Mouse (Mus musculus): Measurements from ENCODE around the gene Gm43738. TPM values are rescaled to one million over a fixed set of nuclear protein-coding genes. Genes with fewer than 3 reads are reported as not detected.
"Not testable (repeated sequence)": the region's sequence is repeated elsewhere in the genome, so short reads cannot be mapped to it uniquely, and the experiment has no call there.

Gene Gm43738
- polyA plus RNA-seq, 1 experiment from 2014 or later: not detected

DNA sequence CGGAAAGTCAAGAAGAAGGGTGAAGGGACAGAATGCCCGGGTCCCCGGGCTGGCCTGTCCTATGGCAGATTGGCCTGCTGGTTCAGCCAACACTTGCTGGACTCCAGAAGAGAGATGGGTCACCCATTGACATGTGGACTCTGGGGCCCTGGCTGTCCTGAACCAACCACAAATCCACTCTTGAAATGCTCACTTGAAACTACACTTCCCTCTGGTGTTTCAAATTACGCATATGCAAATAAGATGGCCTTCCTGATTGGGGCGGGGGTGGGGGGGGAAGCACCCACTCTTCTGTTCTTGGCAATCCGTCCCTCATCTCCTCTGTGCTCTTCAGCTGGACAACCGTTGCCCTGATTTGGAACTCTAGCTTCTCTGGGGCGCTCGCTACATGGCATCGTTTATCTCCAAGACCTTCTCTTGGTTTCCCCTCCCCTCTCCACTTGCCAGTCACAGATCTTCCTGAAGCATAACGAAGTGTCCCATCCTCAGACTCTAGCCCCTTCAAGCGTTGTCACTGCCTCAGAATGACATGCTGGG is 16.2 kb downstream of the Gm43738 start:
- ATAC-seq (ENCODE audit: insufficient read depth, low FRiP score): no peak

DNA sequence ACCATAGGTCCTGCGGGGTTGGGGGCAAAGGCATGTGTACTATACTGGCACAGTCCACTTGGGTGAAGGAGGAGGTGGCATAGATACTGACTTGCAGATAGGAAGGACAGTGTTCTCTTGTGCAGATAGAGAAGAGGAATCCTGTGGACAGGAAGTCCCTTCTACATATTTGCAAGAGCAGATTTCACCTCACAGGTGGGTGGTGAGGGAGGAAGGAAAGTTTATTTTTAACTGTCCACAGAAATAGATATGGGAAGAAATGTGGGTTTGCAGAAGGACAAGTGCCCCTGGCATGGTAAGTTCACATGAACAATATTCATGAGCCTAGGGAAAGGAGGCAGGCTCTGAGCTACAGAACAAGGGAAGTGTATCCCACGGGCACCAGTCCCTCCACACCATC is 16.8 kb downstream of the Gm43738 start:
- H3K9ac ChIP-seq (ENCODE audit: low read length): no peak overlapping the region
- no peak for ATAC-seq (ENCODE audit: insufficient read depth, low FRiP score)
- WGBS: 82% methylated on average over 2 of the region's 2 CpGs

More for the DNA sequence above, 16.2 kb downstream of the Gm43738 start:
- H3K4me1 ChIP-seq (ENCODE audit: control insufficient read depth, insufficient read depth, low read length): peaks cover 16% of the 10 kb centered on the region
- H3K9ac ChIP-seq (ENCODE audit: low read length): no peak overlapping the region
- no peaks in the 10 kb centered on the region; the same call in 1 of the 2 replicates for H3K36me3 ChIP-seq (ENCODE audit: control insufficient read depth, insufficient read depth, low read length)
- no peak overlapping the region for H3K27ac ChIP-seq (ENCODE audit: low read length)
- no peaks in the 10 kb centered on the region for H3K27me3 ChIP-seq (ENCODE audit: control insufficient read depth, insufficient read depth, low read length)
- H3K4me2 ChIP-seq (ENCODE audit: low read depth, low read length): no peak overlapping the region
- 83% methylated on average over 12 of the region's 12 CpGs for WGBS
- no peak overlapping the region for H3K4me3 ChIP-seq (replicated peaks; ENCODE audit: low read length)
- no peaks in the 10 kb centered on the region for H3K9me3 ChIP-seq (replicated peaks; ENCODE audit: control insufficient read depth, low read length)

DNA sequence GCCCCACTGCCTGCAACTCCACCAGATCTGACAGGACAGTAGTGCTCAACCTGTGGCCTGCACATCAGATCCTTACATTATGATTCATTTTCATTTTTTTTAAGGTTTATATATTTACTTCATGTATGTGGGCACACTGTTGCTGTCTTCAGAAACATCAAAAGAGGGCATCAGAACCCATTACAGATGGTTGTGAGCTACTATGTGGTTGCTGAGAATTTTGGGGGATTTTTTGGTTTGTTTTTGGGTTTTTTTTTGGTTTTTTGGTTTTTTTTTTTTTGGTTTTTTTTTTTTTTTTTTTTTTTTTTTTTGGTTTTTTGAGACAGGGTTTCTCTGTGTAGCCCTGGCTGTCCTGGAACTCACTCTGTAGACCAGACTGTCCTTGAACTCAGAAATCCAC is 18.6 kb downstream of the Gm43738 start:
- H3K4me1 ChIP-seq (ENCODE audit: control insufficient read depth, insufficient read depth, low read length); H3K9ac ChIP-seq (ENCODE audit: low read length); H3K4me2 ChIP-seq (ENCODE audit: low read depth, low read length); ATAC-seq (ENCODE audit: insufficient read depth, low FRiP score); H3K27ac ChIP-seq (ENCODE audit: low read length); H3K36me3 ChIP-seq (ENCODE audit: control insufficient read depth, insufficient read depth, low read length); H3K4me3 ChIP-seq (replicated peaks; ENCODE audit: low read length); H3K9me3 ChIP-seq (replicated peaks; ENCODE audit: control insufficient read depth, low read length); H3K27me3 ChIP-seq (ENCODE audit: control insufficient read depth, insufficient read depth, low read length): not testable (repeated sequence)

More for the DNA sequence above, 16.8 kb downstream of the Gm43738 start:
- peaks cover 3% of the 10 kb centered on the region; the same call in 1 of the 2 replicates for H3K36me3 ChIP-seq (ENCODE audit: control insufficient read depth, insufficient read depth, low read length)
- no peak overlapping the region for H3K27ac ChIP-seq (ENCODE audit: low read length)
- H3K4me1 ChIP-seq (ENCODE audit: control insufficient read depth, insufficient read depth, low read length): peaks cover 11% of the 10 kb centered on the region
- no peaks in the 10 kb centered on the region for H3K9me3 ChIP-seq (replicated peaks; ENCODE audit: control insufficient read depth, low read length)
- H3K4me2 ChIP-seq (ENCODE audit: low read depth, low read length): no peak overlapping the region
- no peak overlapping the region for H3K4me3 ChIP-seq (replicated peaks; ENCODE audit: low read length)
- H3K27me3 ChIP-seq (ENCODE audit: control insufficient read depth, insufficient read depth, low read length): no peaks in the 10 kb centered on the region

- no peaks in the 10 kb centered on the region for H3K27me3 ChIP-seq (ENCODE audit: control insufficient read depth, insufficient read depth, low read length)
- WGBS: 82% methylated on average over 9 of the region's 9 CpGs
- no peak overlapping the region for H3K4me2 ChIP-seq (ENCODE audit: low read depth, low read length)
- no peak overlapping the region for H3K4me3 ChIP-seq (replicated peaks; ENCODE audit: low read length)
- no peaks in the 10 kb centered on the region for H3K9me3 ChIP-seq (replicated peaks; ENCODE audit: control insufficient read depth, low read length)
- no peak for ATAC-seq (ENCODE audit: insufficient read depth, low FRiP score)
- H3K9ac ChIP-seq (ENCODE audit: low read length): no peak overlapping the region
- no peak overlapping the region for H3K27ac ChIP-seq (ENCODE audit: low read length)
- H3K36me3 ChIP-seq (ENCODE audit: control insufficient read depth, insufficient read depth, low read length): peaks cover 19% of the 10 kb centered on the region
- no peaks in the 10 kb centered on the region for H3K4me1 ChIP-seq (ENCODE audit: control insufficient read depth, insufficient read depth, low read length)
Observed at GRCm38 (mm10) chr3:89077383-89077782, 23.5 kb downstream of the Gm43738 start.

- no peak overlapping the region for H3K4me2 ChIP-seq (ENCODE audit: low read depth, low read length)
- no peak for ATAC-seq (ENCODE audit: insufficient read depth, low FRiP score)
- H3K27me3 ChIP-seq (ENCODE audit: control insufficient read depth, insufficient read depth, low read length): no peaks in the 10 kb centered on the region
- no peak overlapping the region for H3K9ac ChIP-seq (ENCODE audit: low read length)
- no peaks in the 10 kb centered on the region for H3K4me1 ChIP-seq (ENCODE audit: control insufficient read depth, insufficient read depth, low read length)
- H3K4me3 ChIP-seq (replicated peaks; ENCODE audit: low read length): no peak overlapping the region
- no peak overlapping the region for H3K27ac ChIP-seq (ENCODE audit: low read length)
- no peaks in the 10 kb centered on the region for H3K9me3 ChIP-seq (replicated peaks; ENCODE audit: control insufficient read depth, low read length)
- H3K36me3 ChIP-seq (ENCODE audit: control insufficient read depth, insufficient read depth, low read length): peaks cover 28% of the 10 kb centered on the region
Observed at GRCm38 (mm10) chr3:89067265-89067664, 33.6 kb downstream of the Gm43738 start.

DNA sequence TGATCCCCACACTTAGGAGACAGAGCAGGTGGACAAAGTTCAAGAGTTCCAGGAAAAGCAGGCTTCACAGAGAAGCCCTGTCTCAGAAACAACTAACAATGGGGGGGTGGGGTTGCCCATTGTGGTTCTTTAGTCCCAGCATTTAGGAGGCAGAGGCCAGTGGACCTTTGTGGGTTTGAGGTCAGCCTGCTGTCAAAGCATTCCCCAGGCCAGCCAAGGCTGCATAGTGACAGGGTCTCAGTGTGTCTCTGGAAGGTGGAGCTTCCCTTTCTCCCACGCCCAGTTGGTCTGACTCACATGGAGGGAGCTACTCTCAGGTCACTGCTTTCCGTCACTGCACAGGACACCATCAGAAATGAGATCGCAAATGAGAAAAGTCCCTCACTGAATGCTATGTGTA is 39.2 kb downstream of the Gm43738 start:
- H3K36me3 ChIP-seq (ENCODE audit: control insufficient read depth, insufficient read depth, low read length): peaks cover 33% of the 10 kb centered on the region
- H3K4me3 ChIP-seq (replicated peaks; ENCODE audit: low read length): no peak overlapping the region
- H3K4me2 ChIP-seq (ENCODE audit: low read depth, low read length): no peak overlapping the region
- WGBS: 72% methylated on average over 3 of the region's 3 CpGs
- no peaks in the 10 kb centered on the region for H3K9me3 ChIP-seq (replicated peaks; ENCODE audit: control insufficient read depth, low read length)
- ATAC-seq (ENCODE audit: insufficient read depth, low FRiP score): no peak
- no peaks in the 10 kb centered on the region for H3K27me3 ChIP-seq (ENCODE audit: control insufficient read depth, insufficient read depth, low read length)
- H3K4me1 ChIP-seq (ENCODE audit: control insufficient read depth, insufficient read depth, low read length): no peaks in the 10 kb centered on the region
- no peak overlapping the region for H3K9ac ChIP-seq (ENCODE audit: low read length)
- H3K27ac ChIP-seq (ENCODE audit: low read length): no peak overlapping the region

DNA sequence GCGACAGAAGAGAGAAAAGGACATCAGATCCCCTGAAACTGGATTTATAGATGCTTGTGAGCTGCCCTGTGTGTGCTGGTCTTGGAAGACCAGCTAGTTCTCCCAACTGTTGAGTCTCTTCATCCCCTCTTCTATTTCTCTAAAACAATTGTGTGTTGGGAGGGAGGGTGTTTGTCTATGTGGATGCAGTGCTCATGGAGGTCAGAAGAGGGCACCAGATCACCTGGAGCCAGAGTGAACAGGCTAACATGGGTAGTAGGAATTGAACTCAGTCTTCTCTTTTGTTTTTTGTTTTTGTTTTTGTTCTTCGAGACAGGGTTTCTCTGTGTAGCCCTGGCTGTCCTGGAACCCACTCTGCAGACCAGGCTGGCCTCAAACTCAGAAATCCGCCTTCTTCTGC is 42.1 kb downstream of the Gm43738 start:
- Histone ChIP-seq H3K27ac (ENCODE audit: low read length) (no peak overlapping the region), H3K4me3 (replicated peaks; ENCODE audit: low read length) (no peak overlapping the region), H3K4me1 (ENCODE audit: control insufficient read depth, insufficient read depth, low read length) (no peaks in the 10 kb centered on the region), H3K4me2 (ENCODE audit: low read depth, low read length) (no peak overlapping the region), H3K9me3 (replicated peaks; ENCODE audit: control insufficient read depth, low read length) (no peaks in the 10 kb centered on the region), H3K36me3 (ENCODE audit: control insufficient read depth, insufficient read depth, low read length) (peaks cover 24% of the 10 kb centered on the region), H3K27me3 (ENCODE audit: control insufficient read depth, insufficient read depth, low read length) (no peaks in the 10 kb centered on the region), H3K9ac (ENCODE audit: low read length) (no peak overlapping the region)
- no peak for ATAC-seq (ENCODE audit: insufficient read depth, low FRiP score)
- WGBS: 80% methylated on average over 3 of the region's 3 CpGs

GRCm38 (mm10) chr3:89058361-89058760 is 42.5 kb downstream of the Gm43738 start:
- H3K9me3 ChIP-seq (replicated peaks; ENCODE audit: control insufficient read depth, low read length): no peaks in the 10 kb centered on the region
- H3K4me1 ChIP-seq (ENCODE audit: control insufficient read depth, insufficient read depth, low read length): no peaks in the 10 kb centered on the region
- no peak overlapping the region for H3K4me3 ChIP-seq (replicated peaks; ENCODE audit: low read length)
- no peak overlapping the region for H3K4me2 ChIP-seq (ENCODE audit: low read depth, low read length)
- no peak overlapping the region for H3K27ac ChIP-seq (ENCODE audit: low read length)
- no peak for ATAC-seq (ENCODE audit: insufficient read depth, low FRiP score)
- WGBS: 91% methylated on average over 9 of the region's 9 CpGs
- no peak overlapping the region for H3K9ac ChIP-seq (ENCODE audit: low read length)
- no peaks in the 10 kb centered on the region for H3K27me3 ChIP-seq (ENCODE audit: control insufficient read depth, insufficient read depth, low read length)
- peaks cover 24% of the 10 kb centered on the region for H3K36me3 ChIP-seq (ENCODE audit: control insufficient read depth, insufficient read depth, low read length)

DNA sequence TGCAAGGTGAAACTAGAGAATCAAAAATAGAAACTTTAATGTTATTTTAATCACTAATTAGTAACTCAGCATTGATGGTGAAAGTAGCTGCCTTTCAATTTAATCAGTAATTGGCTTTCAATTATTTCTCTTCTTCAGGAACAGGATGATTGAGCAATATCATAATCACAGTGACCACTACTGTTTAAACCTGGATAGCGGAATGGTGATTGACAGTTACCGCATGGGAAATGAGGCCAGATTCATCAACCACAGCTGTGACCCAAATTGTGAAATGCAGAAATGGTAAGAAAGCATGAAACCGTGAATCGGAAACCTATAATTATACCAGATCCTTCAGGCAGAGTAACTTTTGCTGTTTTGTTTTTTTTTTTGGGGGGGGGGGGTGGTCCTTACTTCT is 57.5 kb downstream of the Gm43738 start:
- Histone ChIP-seq H3K9me3 (replicated peaks; ENCODE audit: control insufficient read depth, low read length) (no peaks in the 10 kb centered on the region), H3K4me1 (ENCODE audit: control insufficient read depth, insufficient read depth, low read length) (no peaks in the 10 kb centered on the region), H3K27me3 (ENCODE audit: control insufficient read depth, insufficient read depth, low read length) (no peaks in the 10 kb centered on the region), H3K4me2 (ENCODE audit: low read depth, low read length) (no peak overlapping the region), H3K9ac (ENCODE audit: low read length) (no peak overlapping the region), H3K4me3 (replicated peaks; ENCODE audit: low read length) (no peak overlapping the region), H3K36me3 (ENCODE audit: control insufficient read depth, insufficient read depth, low read length) (peaks cover 24% of the 10 kb centered on the region), H3K27ac (ENCODE audit: low read length) (no peak overlapping the region)
- no peak for ATAC-seq (ENCODE audit: insufficient read depth, low FRiP score)
- WGBS: 97% methylated on average over 4 of the region's 4 CpGs
